Mouse (Mus musculus) lung, adult 10 weeks (tissue): ENCODE results near the gene Olfr1056. TPM values are rescaled to one million over a fixed set of nuclear protein-coding genes. Genes with fewer than 3 reads are reported as not detected.

ENCODE experiments used
- polyA plus RNA-seq: library from polyadenylated mRNA; stranded (reverse); fragments of 350-450 nt; fragmentation: Illumina TruSeq; extraction: RNeasy Lipid Tissue Mini Kit (QIAGEN cat#74804); gene quantifications from one replicate; pipeline ENCODE4 v1.2.3, GENCODE M21; 2014; ENCODE audit warnings: low read depth, low replicate concordance; ENCODE audit not compliant: insufficient read depth

The Olfr1056 gene
- polyA plus RNA-seq = not detected

GRCm38 (mm10) chr2:86362369-86362768, at the start of gene Olfr1056:
TSS of gene Olfr1056 (minus strand) at chr2:86362469.

DNA sequence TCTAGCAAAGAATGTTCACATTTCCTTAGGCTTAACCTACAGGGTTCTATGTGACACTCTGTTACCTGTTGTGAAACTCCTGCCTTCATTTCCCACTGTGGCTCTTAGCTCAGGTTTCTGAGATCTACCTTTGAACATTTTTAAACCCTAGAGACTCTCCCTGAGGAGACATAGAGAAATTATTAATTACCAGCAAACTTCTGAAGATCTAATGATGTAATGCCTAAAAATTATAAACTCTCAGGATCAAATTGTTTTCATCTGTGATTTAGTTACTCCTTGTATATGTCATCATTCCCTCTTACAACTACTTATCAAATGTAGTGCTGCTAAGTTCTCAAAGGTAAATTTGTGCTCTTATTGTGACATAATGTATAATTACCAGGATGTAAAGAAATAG, 26.2 kb upstream of the Olfr1056 start, which contains the start of gene Olfr1058:
Gene Olfr1058 (minus strand): TSS at position 101 of the 400 bp plus-strand sequence.

GRCm38 (mm10) chr2:86378293-86378692, 16.0 kb upstream of the Olfr1056 start, which contains the start of gene Olfr1057:
TSS of gene Olfr1057 (minus strand) at chr2:86378393.

GRCm38 (mm10) chr2:86350184-86350583, 12.1 kb downstream of the Olfr1056 start, which contains the start of gene Olfr1055:
TSS of gene Olfr1055 (minus strand) at chr2:86350284.

DNA sequence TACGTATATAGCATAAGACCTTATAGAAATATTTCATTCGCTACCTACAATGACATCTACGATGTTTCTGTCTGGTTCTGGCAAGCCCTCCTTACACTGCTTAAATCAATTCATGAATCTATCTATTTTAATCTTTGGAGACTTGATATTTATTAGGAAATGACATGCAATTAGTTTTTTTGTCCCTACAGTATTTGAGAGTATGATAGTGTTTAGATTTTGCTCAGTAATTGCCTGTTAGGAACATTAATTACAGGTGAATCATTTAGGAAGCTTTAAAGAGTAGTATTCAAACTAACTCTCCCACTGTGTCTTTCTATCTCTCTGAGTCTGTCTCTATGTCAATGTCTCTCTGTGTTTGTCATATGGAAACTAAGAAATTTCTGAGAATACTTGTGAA, 26.9 kb downstream of the Olfr1056 start, which contains the start of gene Olfr1054:
Gene Olfr1054 (minus strand): TSS at position 101 of the 400 bp plus-strand sequence.

GRCm38 (mm10) chr2:86315184-86315583, 47.1 kb downstream of the Olfr1056 start, which contains the start of gene Olfr1053:
TSS of gene Olfr1053 (minus strand) at chr2:86315284.

Other genes with a start within 250 kb of the Olfr1056 start
- gene Olfr1039, start 226.5 kb downstream of the Olfr1056 start, polyA plus RNA-seq = not detected
- not detected for gene Olfr1040, start 215.7 kb downstream of the Olfr1056 start, polyA plus RNA-seq
- not detected for gene Olfr1042, start 200.6 kb downstream of the Olfr1056 start, polyA plus RNA-seq
- not detected for gene Olfr1043, start 194.9 kb downstream of the Olfr1056 start, polyA plus RNA-seq
- gene Olfr1044, start 184.6 kb downstream of the Olfr1056 start, polyA plus RNA-seq = not detected
- gene Olfr52, start 176.8 kb downstream of the Olfr1056 start, polyA plus RNA-seq = not detected
- gene Olfr1045, start 159.5 kb downstream of the Olfr1056 start, polyA plus RNA-seq = not detected
- gene Olfr1046, start 143.2 kb downstream of the Olfr1056 start, polyA plus RNA-seq = not detected
- gene Olfr1047, start 131.1 kb downstream of the Olfr1056 start, polyA plus RNA-seq = not detected
- gene Olfr1048, start 122.2 kb downstream of the Olfr1056 start, polyA plus RNA-seq = not detected
- not detected for gene Olfr1049, start 104.1 kb downstream of the Olfr1056 start, polyA plus RNA-seq
- gene Olfr1051, start 83.4 kb downstream of the Olfr1056 start, polyA plus RNA-seq = not detected
- not detected for gene Olfr1052, start 70.0 kb downstream of the Olfr1056 start, polyA plus RNA-seq
- gene Olfr1053, start 47.2 kb downstream of the Olfr1056 start, polyA plus RNA-seq = not detected
- not detected for gene Olfr1054, start 27.0 kb downstream of the Olfr1056 start, polyA plus RNA-seq
- gene Olfr1055, start 12.2 kb downstream of the Olfr1056 start, polyA plus RNA-seq = not detected
- not detected for gene Olfr1057, start 15.9 kb upstream of the Olfr1056 start, polyA plus RNA-seq
- not detected for gene Olfr1058, start 26.1 kb upstream of the Olfr1056 start, polyA plus RNA-seq
- not detected for gene Olfr1061, start 51.6 kb upstream of the Olfr1056 start, polyA plus RNA-seq
- gene Olfr1062, start 64.3 kb upstream of the Olfr1056 start, polyA plus RNA-seq = not detected
- not detected for gene Olfr1065, start 88.1 kb upstream of the Olfr1056 start, polyA plus RNA-seq
- not detected for gene Olfr1066, start 93.8 kb upstream of the Olfr1056 start, polyA plus RNA-seq
- gene Olfr228, start 124.9 kb upstream of the Olfr1056 start, polyA plus RNA-seq = not detected
- not detected for gene Olfr1076, start 146.0 kb upstream of the Olfr1056 start, polyA plus RNA-seq
- not detected for gene Olfr1079, start 180.0 kb upstream of the Olfr1056 start, polyA plus RNA-seq
- not detected for gene Olfr1080, start 195.8 kb upstream of the Olfr1056 start, polyA plus RNA-seq
- gene Olfr1082, start 236.5 kb upstream of the Olfr1056 start, polyA plus RNA-seq = not detected